Mouse (Mus musculus) c-Kit-negative CD71-positive TER-119-positive erythroid progenitor cells, embryonic 14.5 days (primary cell): ENCODE results near the gene Hip1r.

Experiments used
- DNase-seq: peaks from one replicate; pipeline ENCODE4 v3.0.0-alpha.2; 2013; ENCODE audit warnings: low read depth, low spot score

The Hip1r gene

DNA sequence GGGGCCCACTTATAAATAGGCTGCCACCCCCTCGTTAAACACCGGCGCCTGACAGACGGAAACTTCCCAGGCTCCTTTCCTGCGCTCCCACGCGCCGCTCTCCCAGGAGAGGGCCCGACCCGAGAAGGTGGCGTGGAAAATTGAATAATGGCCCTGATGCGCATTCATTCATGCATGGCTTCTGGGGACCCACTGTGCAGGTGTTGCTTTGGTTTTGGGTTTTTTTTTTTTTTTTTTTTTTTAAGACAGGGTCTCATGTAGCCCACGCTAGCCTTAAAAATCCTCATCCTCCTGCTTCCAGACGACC, 704 bp downstream of the Hip1r start:
- DNase-seq, result no peak

- DNase-seq, result no peak
Observed at GRCm38 (mm10) chr5:123974616-123975111, 1.2 kb downstream of the Hip1r start.

DNA sequence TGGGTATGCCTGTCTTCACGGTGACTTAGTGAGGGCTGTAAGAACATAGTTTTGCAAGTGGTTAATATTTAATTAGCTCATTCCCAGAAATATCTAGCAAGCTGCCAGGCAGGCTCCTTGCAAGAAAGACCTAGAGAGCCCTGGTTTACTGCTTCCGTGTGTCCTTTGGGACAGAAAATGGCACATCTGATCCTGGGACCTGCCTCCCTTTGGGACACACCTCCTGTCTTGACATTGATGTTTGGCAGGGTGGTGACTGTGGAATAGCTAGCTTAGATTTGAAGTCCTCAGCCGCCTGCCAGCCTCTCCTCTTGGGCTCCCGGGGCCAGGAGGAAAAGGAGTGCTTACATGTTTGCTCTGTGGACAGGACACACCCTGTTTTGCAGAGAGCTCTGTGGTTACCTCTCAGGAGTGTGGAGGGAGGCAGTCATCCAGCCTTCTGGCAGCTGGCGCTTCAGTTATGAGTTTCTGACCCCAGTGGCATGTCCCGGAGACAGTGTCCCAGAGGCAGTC, 2.3 kb downstream of the Hip1r start:
- DNase-seq, result no peak

DNA sequence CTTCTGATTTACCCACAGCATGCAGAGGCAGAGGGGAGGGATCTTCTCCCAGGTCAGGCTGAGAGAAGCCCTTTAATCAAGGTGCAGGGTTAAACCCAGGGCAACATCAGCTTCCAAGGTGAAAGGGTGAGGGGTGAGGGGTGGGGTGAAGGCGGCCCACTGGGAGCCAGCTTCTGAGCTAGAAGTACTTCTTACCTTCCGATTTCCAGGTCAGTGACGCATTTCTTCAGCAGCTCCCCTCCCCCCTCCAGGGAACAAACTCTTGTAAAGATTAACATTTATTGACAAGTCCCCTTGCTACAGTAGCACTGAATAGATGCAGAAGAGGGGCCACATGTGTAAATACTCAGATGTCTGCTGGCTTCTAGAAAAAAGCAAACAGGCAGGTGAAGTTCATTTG, 3.8 kb downstream of the Hip1r start:
- DNase-seq, result no peak

- DNase-seq, result no peak
Observed at GRCm38 (mm10) chr5:123978131-123978530, 4.7 kb downstream of the Hip1r start.

DNA sequence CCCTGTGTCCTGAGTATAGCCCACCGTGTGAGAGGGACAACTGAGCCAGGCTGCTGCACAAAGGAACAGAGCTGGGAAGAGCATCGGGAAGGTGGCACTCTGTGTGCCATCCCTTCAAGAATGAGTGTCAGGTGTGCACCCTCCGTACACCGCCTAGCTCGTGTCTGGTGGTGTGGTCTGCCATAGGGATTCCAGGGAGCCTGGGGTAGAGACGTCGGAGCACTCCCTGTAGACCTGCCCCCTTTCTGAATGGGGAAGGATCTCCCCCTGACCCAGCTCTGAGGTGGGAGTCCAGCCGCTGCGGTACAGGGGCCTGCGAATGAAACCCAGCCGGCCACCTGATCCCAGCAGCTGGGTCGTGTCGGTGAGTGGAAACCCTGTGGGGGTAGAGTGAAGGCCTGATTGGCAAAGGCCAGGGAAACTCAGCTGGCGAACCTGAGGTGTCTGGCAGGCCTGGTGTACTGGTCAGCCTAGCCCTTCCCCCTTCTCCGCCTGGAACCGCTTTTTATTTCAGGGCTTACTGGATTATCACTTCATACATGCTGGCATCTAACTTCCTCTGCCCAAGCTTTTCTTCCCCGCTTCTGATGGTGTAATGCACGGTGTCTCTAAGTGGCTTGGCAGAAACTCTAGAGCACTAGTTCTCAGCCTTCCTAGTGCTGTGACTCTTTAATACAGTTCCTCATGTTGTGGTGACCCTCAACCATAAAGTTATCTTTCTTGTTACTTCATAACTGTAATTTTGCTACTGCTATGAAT, 6.0 kb downstream of the Hip1r start:
- no peak for DNase-seq

DNA sequence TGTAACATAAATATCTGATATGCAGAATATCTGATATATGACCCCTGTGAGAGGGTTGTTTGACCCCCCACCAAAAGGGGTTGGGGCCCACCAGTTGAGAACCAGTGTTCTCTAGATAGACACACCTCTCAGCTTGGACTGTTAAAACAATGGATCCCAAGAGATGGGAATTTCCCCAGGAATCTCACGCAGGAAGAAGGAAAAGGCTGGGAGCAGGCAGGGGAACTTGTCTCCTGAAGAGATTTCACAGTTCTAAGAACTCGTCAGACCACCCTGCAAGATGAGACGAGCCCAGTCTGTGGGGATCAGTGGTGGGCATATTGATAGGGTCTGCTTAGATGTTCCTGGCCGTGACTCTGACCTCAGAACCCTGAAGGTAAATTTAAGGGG, 6.5 kb downstream of the Hip1r start:
- no peak for DNase-seq

- no peak for DNase-seq
Observed at GRCm38 (mm10) chr5:123980521-123981249, 7.3 kb downstream of the Hip1r start.

GRCm38 (mm10) chr5:123981250-123981554, 7.8 kb downstream of the Hip1r start:
- DNase-seq, result no peak

- no peak for DNase-seq
Observed at GRCm38 (mm10) chr5:123982838-123983237, 9.4 kb downstream of the Hip1r start.

DNA sequence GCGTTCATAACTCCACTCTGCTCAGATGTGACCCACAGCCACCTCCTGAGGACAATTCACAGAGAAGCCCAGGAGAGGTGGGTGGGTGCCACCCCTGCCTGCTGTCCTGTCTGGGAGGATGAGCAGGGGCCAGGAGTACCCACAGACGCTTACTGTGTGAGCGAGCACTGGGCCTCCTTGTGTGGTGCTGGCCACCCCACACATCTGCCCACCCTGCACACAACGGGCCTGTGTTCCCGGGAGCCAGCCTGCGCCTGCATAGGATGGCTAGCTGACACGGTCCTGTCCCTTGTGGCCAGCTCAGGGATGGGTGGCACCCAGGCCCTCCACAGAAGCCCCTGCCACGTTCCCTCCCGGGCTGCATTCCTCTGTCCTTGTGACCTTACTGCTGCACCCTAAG, 12.0 kb downstream of the Hip1r start:
- no peak for DNase-seq

DNA sequence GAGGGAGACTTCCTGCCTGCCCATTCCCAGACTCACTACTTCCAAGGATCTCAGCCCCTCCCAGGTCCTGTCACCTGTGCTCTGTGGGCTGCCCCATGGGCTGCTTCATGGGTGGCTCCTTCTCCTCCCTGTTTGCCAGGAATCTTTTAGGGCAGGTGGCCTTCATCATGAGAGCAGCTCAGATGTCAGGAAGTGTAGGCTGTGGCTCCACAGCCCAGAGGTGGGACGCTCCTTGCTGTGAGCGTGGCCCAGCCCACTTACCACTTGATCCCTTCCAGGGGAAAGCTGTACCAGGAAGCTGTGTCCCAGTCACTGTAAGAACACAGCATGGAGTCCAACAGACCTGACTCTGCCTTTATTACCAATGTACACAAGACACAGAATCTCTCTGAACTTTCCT, 13.5 kb downstream of the Hip1r start:
- DNase-seq, result no peak

DNA sequence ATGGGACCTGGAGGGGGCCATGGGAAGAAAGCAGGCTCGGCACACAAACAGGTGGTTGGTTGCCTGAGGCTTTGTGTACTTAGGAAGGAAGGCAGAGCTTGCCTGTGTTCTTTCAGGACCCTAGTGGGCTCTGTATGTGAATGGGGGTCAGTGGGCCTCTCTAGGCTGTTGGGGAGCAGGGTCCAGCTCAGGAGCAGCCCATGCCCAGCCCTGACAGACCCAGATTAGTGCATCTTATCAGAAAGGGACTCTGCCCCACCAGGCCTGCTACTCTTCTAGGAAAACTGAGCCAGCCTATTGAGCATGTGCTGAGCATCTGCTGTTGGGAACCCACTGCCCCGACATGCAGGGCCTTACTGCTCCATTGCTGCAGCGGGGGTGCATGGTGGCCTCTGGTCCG, 14.1 kb downstream of the Hip1r start:
- DNase-seq, result no peak

DNA sequence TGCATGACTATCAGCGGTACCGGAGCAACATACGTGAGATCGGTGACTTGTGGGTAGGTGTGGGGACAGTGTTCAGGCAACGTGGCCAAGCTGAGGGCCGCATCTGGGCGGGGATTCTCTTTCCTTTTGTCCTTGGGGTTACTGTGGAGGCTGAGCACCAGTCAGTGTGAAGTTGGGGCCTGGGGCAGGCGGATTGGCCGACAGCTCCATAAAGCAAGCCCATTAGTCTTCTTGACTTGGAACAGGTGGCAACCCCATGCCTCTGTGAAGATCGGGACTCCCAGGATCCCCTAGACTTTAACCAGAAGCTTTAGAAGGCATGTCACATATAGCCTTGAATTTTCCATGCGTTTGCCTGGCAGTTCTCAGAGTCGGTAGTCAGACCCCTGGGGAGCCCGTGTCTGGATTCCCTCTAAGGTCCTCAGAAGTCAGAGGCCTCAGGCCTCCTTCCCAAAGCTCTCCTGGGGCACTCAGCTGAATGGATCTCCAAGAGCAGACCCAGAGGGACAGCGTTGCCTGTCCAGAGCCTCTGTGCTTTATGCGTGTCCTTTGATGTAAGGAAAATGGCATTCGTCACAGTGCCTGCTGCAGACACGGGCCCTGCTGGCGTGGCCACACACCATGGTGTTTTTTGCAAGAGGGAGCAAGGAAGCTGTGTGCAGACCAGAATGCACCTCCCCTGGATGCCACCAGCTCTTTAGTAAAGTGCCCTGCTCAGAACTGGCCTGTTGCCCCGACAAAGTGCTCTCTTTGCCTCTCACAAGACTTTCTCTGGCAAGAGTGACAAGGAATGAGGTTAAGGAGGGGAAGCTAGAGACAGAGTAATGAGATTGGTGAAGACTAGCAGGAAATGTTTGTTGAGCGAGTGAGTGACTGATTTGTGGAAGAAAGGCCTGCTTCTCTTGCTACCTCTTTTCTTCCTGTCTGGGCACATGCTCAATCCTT, 16.8 kb downstream of the Hip1r start:
- no peak for DNase-seq

GRCm38 (mm10) chr5:123991321-123991720, 17.9 kb downstream of the Hip1r start:
- DNase-seq, result no peak

GRCm38 (mm10) chr5:123992193-123992637, 18.8 kb downstream of the Hip1r start:
- DNase-seq, result no peak

GRCm38 (mm10) chr5:123992794-123993193, 19.4 kb downstream of the Hip1r start:
- peak; percentile 48 for DNase-seq

DNA sequence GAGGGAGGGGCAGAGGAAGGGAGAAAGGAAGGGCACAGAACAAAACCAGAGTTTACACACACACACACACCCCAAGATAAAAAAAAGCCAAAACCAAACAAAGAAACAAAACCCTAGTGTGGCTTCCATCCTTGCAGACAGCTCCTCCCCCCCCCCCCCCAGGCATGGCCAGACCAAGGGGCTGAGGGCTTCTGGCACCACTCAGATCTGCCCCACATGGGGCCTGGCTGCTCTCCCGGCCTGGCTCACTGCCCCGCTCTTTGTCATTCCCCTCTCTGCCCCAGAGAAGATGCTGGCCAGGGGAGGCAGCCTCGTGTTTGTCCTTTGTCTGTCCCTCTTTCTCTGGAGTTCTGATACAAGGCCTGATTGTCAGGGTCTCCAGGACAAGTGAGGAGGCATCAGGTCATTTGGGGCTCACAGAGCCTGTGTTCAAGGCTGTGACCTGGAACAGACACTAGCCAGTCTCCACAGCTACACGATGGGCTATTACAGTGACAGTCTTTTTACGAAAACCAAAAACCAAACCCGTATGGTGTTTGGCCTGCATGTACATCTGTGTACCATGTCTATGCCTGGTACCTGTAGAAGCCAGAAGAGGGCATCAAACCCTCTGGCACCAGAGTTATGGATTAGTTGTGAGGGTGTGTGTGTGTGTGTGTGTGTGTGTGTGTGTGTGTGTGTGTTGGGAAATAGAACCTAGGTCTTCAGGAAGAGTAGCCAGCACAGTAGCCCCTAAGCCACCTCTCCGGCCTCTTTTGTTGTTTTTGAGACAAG, 20.0 kb downstream of the Hip1r start:
- DNase-seq, result no peak

GRCm38 (mm10) chr5:123994468-123994867, 21.0 kb downstream of the Hip1r start:
- DNase-seq, result no peak

DNA sequence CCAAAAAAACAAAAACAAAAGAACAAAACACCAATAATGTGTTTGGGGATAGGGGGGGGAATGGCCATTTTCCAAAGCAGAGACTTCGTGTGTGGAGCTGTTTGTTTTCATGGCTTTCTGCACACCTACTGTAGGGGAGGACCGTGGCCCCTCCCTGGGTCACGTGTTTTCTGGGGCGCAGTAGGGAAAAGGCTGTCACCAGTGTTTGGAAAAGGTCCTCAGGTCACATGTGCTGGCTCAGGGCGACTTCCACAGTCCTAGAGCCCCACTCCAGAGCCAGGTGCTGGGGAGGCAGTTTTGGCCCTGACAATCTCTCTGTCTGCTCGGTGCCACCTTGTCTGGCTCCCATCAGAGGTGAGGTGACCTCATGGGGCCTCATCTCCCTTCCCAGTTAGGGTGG, 22.0 kb downstream of the Hip1r start:
- DNase-seq, result no peak

GRCm38 (mm10) chr5:123996194-123996593, 22.8 kb downstream of the Hip1r start:
- DNase-seq, result no peak
